ENCODE assay signal across 47 mouse cellular contexts in genomic region chr3:97653781-97654180, GRCm38 (mm10). TPM values are rescaled to one million over a fixed set of nuclear protein-coding genes. Genes with fewer than 3 reads are reported as not detected.
"Had no signal": no experiment of that assay in that cellular context is flagged by ENCODE, and none has a peak within 500 bp of the region (broad histone marks: within the 10 kb centered on the region; RNA-seq: fewer than 3 reads in every experiment).

No protein-coding gene starts in this region.

- H3K9me3 ChIP-seq: limb, embryonic 10.5 days; limb, embryonic 12.5 days; limb, embryonic 13.5 days; limb, embryonic 15.5 days; liver, embryonic 12.5 days; liver, embryonic 13.5 days; liver, embryonic 15.5 days; lung, embryonic 15.5 days; midbrain, embryonic 10.5 days; midbrain, embryonic 12.5 days; midbrain, embryonic 15.5 days; neural tube, embryonic 12.5 days had no signal

- H3K36me3 ChIP-seq: limb, embryonic 10.5 days; limb, embryonic 12.5 days; limb, embryonic 13.5 days; limb, embryonic 15.5 days; liver, embryonic 12.5 days; liver, embryonic 13.5 days; liver, embryonic 15.5 days; lung, embryonic 15.5 days; midbrain, embryonic 10.5 days; midbrain, embryonic 12.5 days; midbrain, embryonic 13.5 days; midbrain, embryonic 15.5 days; neural tube, embryonic 12.5 days had no signal

- H3K27me3 ChIP-seq: limb, embryonic 12.5 days; limb, embryonic 13.5 days; limb, embryonic 15.5 days; liver, embryonic 12.5 days; liver, embryonic 13.5 days; liver, embryonic 15.5 days; lung, embryonic 15.5 days; megakaryocyte, embryonic 14.5 days; midbrain, embryonic 13.5 days; midbrain, embryonic 15.5 days; neural tube, embryonic 12.5 days had no signal

- DNase-seq: left cerebral cortex, postnatal 4 days; liver; liver, embryonic 13.5 days; lung, adult 18-20 months; lung, adult 2 months; lung, embryonic 14.5 days; lung, postnatal 10 days; lung, postnatal 14 days; lung, postnatal 36 days; lung, postnatal 4 days; midbrain, embryonic 14.5 days had no signal

- H3K4me2 ChIP-seq: limb, embryonic 12.5 days; limb, embryonic 13.5 days; limb, embryonic 15.5 days; liver, embryonic 11.5 days; liver, embryonic 12.5 days; liver, embryonic 13.5 days; liver, embryonic 15.5 days; lung, embryonic 14.5 days; lung, embryonic 15.5 days; midbrain, embryonic 11.5 days; midbrain, embryonic 12.5 days; midbrain, embryonic 13.5 days; midbrain, embryonic 15.5 days; neural tube, embryonic 12.5 days had no signal

- ATAC-seq: liver, embryonic 12.5 days; lung, postnatal 0 days; midbrain, embryonic 13.5 days; midbrain, embryonic 15.5 days; midbrain, embryonic 16.5 days had no signal

- H3K27ac ChIP-seq: left cerebral cortex, adult 2 months; limb, embryonic 10.5 days; limb, embryonic 12.5 days; limb, embryonic 13.5 days; limb, embryonic 15.5 days; liver, embryonic 12.5 days; liver, embryonic 13.5 days; liver, embryonic 14.5 days; liver, embryonic 15.5 days; lung, embryonic 15.5 days; macrophage; midbrain, embryonic 10.5 days; midbrain, embryonic 12.5 days; midbrain, embryonic 13.5 days; midbrain, embryonic 15.5 days; neural tube, embryonic 12.5 days had no signal

- H3K9ac ChIP-seq: limb, embryonic 12.5 days; limb, embryonic 13.5 days; limb, embryonic 15.5 days; liver, embryonic 12.5 days; liver, embryonic 13.5 days; liver, embryonic 14.5 days; liver, embryonic 15.5 days; lung, embryonic 14.5 days; lung, embryonic 15.5 days; midbrain, embryonic 12.5 days; midbrain, embryonic 13.5 days; midbrain, embryonic 15.5 days; neural tube, embryonic 12.5 days had no signal

- H3K4me3 ChIP-seq: left cerebral cortex, adult 2 months; limb, embryonic 10.5 days; limb, embryonic 12.5 days; limb, embryonic 13.5 days; limb, embryonic 15.5 days; liver, embryonic 12.5 days; liver, embryonic 13.5 days; liver, embryonic 15.5 days; lung, embryonic 15.5 days; megakaryocyte, embryonic 14.5 days; midbrain, embryonic 10.5 days; midbrain, embryonic 12.5 days; midbrain, embryonic 13.5 days; midbrain, embryonic 15.5 days; myocyte; neural tube, embryonic 12.5 days had no signal

RNA-seq across cellular contexts. Expression of gene Gm17651, which starts 20.7 kb away (rescaled TPM):
- total RNA-seq: left cerebral cortex, adult 2 months; left cerebral cortex, adult 8-10 months; left cerebral cortex, postnatal 10 days; left cerebral cortex, postnatal 14 days; left cerebral cortex, postnatal 25 days; left cerebral cortex, postnatal 36 days; left cerebral cortex, postnatal 4 days; megakaryocyte progenitor cell, adult 5-6 weeks; megakaryocyte, adult 5-6 weeks; megakaryocyte-erythroid progenitor cell, adult 5-6 weeks; midbrain, postnatal 0 days; monocyte, adult 5-6 weeks had no signal
- polyA plus RNA-seq: limb, embryonic 10.5 days; limb, embryonic 11.5 days; limb, embryonic 12.5 days; limb, embryonic 13.5 days; limb, embryonic 14.5 days; limb, embryonic 15.5 days; liver, embryonic 11.5 days; liver, embryonic 12.5 days; liver, embryonic 13.5 days; liver, embryonic 14.5 days; liver, embryonic 15.5 days; liver, embryonic 16.5 days; lung, adult 2 months; lung, embryonic 14.5 days; lung, embryonic 15.5 days; lung, embryonic 16.5 days; lung, postnatal 0 days; macrophage; midbrain, embryonic 10.5 days; midbrain, embryonic 11.5 days; midbrain, embryonic 12.5 days; midbrain, embryonic 13.5 days; midbrain, embryonic 14.5 days; midbrain, embryonic 15.5 days; midbrain, embryonic 16.5 days; midbrain, postnatal 0 days; myocyte; neural tube, embryonic 11.5 days; neural tube, embryonic 12.5 days had no signal
